18 mouse cellular contexts compared by ENCODE assay signal in genomic region chr9:71162131-71162857, GRCm38 (mm10). TPM values are rescaled to one million over a fixed set of nuclear protein-coding genes. Genes with fewer than 3 reads are reported as not detected.
DNase-seq lines count a peak whose midpoint lies in the region; ATAC-seq and TF ChIP-seq lines count a peak whose summit lies in the region.
"Had no signal": no experiment of that assay in that cellular context is flagged by ENCODE, and none has a peak within 500 bp of the region (broad histone marks: within the 10 kb centered on the region; RNA-seq: fewer than 3 reads in every experiment).

No protein-coding gene starts in this region.

- peaks cover 35% of the 10 kb centered on the region for H3K4me1 ChIP-seq in liver, adult 2 months (ENCODE audit: control insufficient read depth, insufficient read depth, low read length)
- peaks cover 34 to 60% of the 10 kb centered on the region in 2 experiments for H3K4me1 ChIP-seq in MEL (ENCODE audit: control insufficient read depth in 1 of 2, insufficient read depth in 2 of 2, low read length in 2 of 2)
- H3K4me1 ChIP-seq in liver, embryonic 12.5 days, result peaks cover 99% of the 10 kb centered on the region
- H3K4me1 ChIP-seq in hindbrain, embryonic 14.5 days (replicated peaks; ENCODE audit: control insufficient read depth, insufficient read depth, low read length), result no peaks in the 10 kb centered on the region
- H3K4me1 ChIP-seq: hindbrain, embryonic 10.5 days had no signal

- peak overlapping the region; percentile 59 for H3K4me3 ChIP-seq in liver, adult 2 months (ENCODE audit: insufficient read depth, low read depth, low read length)
- peak overlapping the region; percentile 70 to 74 for H3K4me3 ChIP-seq in MEL (ENCODE audit: control insufficient read depth in 1 of 2, insufficient read depth in 1 of 2, low read depth in 2 of 2, low read length in 2 of 2)
- H3K4me3 ChIP-seq in liver, embryonic 12.5 days, result peak overlapping the region; percentile 45
- no peak overlapping the region for H3K4me3 ChIP-seq in hindbrain, embryonic 14.5 days (replicated peaks; ENCODE audit: low read length)
- H3K4me3 ChIP-seq: hindbrain, embryonic 10.5 days; lung, embryonic 15.5 days had no signal

- peaks cover 7% of the 10 kb centered on the region; the same call in 1 of the 2 replicates for H3K79me2 ChIP-seq in liver, adult 2 months (ENCODE audit: control insufficient read depth, insufficient read depth, low read length)
- peaks cover 24% of the 10 kb centered on the region for H3K79me2 ChIP-seq in MEL (ENCODE audit: control insufficient read depth, insufficient read depth, low read length, poor library complexity)

- TF ChIP-seq EP300 in MEL (IDR thresholded peaks at IDR 0.05; ENCODE audit: low read depth in 1 of 2, low read length in 2 of 2), result peak; percentile 47 to 68; a peak in 3 of 4 replicates

- H3K27ac ChIP-seq in liver, adult 2 months (replicated peaks; ENCODE audit: insufficient read depth, low read depth, low read length), result peak overlapping the region; percentile 92
- H3K27ac ChIP-seq in MEL (ENCODE audit: control insufficient read depth, low read depth, low read length), result peak overlapping the region; percentile 99
- peak overlapping the region; percentile 98 for H3K27ac ChIP-seq in liver, embryonic 12.5 days
- no peak overlapping the region for H3K27ac ChIP-seq in hindbrain, embryonic 14.5 days
- H3K27ac ChIP-seq: hindbrain, embryonic 10.5 days; lung, embryonic 15.5 days had no signal

- TF ChIP-seq CTCF in liver, adult 2 months (IDR thresholded peaks at IDR 0.05; ENCODE audit: low read depth, low read length), result no peak
- TF ChIP-seq CTCF in MEL (IDR thresholded peaks at IDR 0.05 in 2 of 3, conservative IDR thresholded peaks at IDR 0.05 in 1 of 3; ENCODE audit: control insufficient read depth in 1 of 3, insufficient read depth in 1 of 3, low read depth in 2 of 3, low read length in 3 of 3, poor library complexity in 1 of 3, severe bottlenecking in 1 of 3), result no peak

- 24% methylated on average over 8 of the region's 8 CpGs for WGBS in liver, adult 2 months
- WGBS in liver, embryonic 12.5 days (ENCODE audit: insufficient replicate concordance), result 36% methylated on average over 8 of the region's 8 CpGs
- 93% methylated on average over 8 of the region's 8 CpGs for WGBS in hindbrain, embryonic 14.5 days

- H3K27me3 ChIP-seq in liver, adult 2 months (ENCODE audit: control insufficient read depth, insufficient read depth, low read length), result no peaks in the 10 kb centered on the region
- H3K27me3 ChIP-seq in MEL (ENCODE audit: control insufficient read depth in 1 of 2, insufficient read depth in 2 of 2, low read length in 2 of 2), result no peaks in the 10 kb centered on the region
- no peaks in the 10 kb centered on the region for H3K27me3 ChIP-seq in liver, embryonic 12.5 days (replicated peaks)
- no peaks in the 10 kb centered on the region for H3K27me3 ChIP-seq in hindbrain, embryonic 14.5 days (ENCODE audit: control insufficient read depth, insufficient read depth, low read length)
- H3K27me3 ChIP-seq: lung, embryonic 15.5 days had no signal

- DNase-seq in liver, adult 2 months (ENCODE audit: extremely low read depth, low read depth, low spot score), result peak; percentile 66
- DNase-seq in liver, result no peak
- peak; percentile 71 for DNase-seq in MEL (ENCODE audit: low read depth, low spot score)
- no peak for DNase-seq in yolk sac, embryonic 10.5 days (ENCODE audit: low spot score)
- DNase-seq in ovary, postnatal 14 days (ENCODE audit: low spot score), result no peak
- DNase-seq in hindbrain, embryonic 14.5 days (ENCODE audit: low spot score), result no peak
- DNase-seq: cerebellum, adult 9-11 months; gastrocnemius, postnatal 25 days; kidney, adult 8-10 months; kidney, postnatal 14 days; right cerebral cortex, adult 18-20 months; thymus, adult 18-20 months had no signal

- no peaks in the 10 kb centered on the region for H3K9me3 ChIP-seq in MEL (replicated peaks; ENCODE audit: insufficient read depth, low read length)
- H3K9me3 ChIP-seq in liver, embryonic 12.5 days (replicated peaks), result no peaks in the 10 kb centered on the region
- no peaks in the 10 kb centered on the region for H3K9me3 ChIP-seq in hindbrain, embryonic 14.5 days (ENCODE audit: control insufficient read depth, low read length)
- H3K9me3 ChIP-seq: hindbrain, embryonic 10.5 days; lung, embryonic 15.5 days had no signal

- H3K9ac ChIP-seq in liver, adult 2 months (ENCODE audit: low read depth, low read length), result peak overlapping the region; percentile 80
- peak overlapping the region; percentile 91 for H3K9ac ChIP-seq in MEL (ENCODE audit: control insufficient read depth, low read depth, low read length, poor library complexity, severe bottlenecking)
- peak overlapping the region; percentile 71 for H3K9ac ChIP-seq in liver, embryonic 12.5 days
- no peak overlapping the region for H3K9ac ChIP-seq in hindbrain, embryonic 14.5 days
- H3K9ac ChIP-seq: lung, embryonic 15.5 days had no signal

- no peak for ATAC-seq in liver, embryonic 12.5 days
- ATAC-seq in megakaryocyte, adult 5-6 weeks (ENCODE audit: poor library complexity, severe bottlenecking), result peak; percentile 51
- no peak for ATAC-seq in hindbrain, embryonic 14.5 days (ENCODE audit: low FRiP score)
- ATAC-seq: forebrain, embryonic 14.5 days had no signal

- no peak for TF ChIP-seq RAD21 in MEL (IDR thresholded peaks at IDR 0.05; ENCODE audit: low read depth, low read length)

- no peak for TF ChIP-seq POLR2A in liver, adult 2 months (IDR thresholded peaks at IDR 0.05; ENCODE audit: extremely low read depth, insufficient read depth, low read length)
- no peak for TF ChIP-seq POLR2A in MEL (IDR thresholded peaks at IDR 0.05; ENCODE audit: control insufficient read depth in 1 of 2, insufficient read depth in 1 of 2, low read depth in 1 of 2, low read length in 2 of 2, poor library complexity in 1 of 2)

- peak overlapping the region; percentile 67 for H3K4me2 ChIP-seq in liver, embryonic 12.5 days
- no peak overlapping the region for H3K4me2 ChIP-seq in hindbrain, embryonic 14.5 days (replicated peaks)
- H3K4me2 ChIP-seq: lung, embryonic 15.5 days had no signal

- peaks cover 5% of the 10 kb centered on the region; the same call in 1 of the 2 replicates for H3K36me3 ChIP-seq in liver, adult 2 months (ENCODE audit: control insufficient read depth, insufficient read depth, low read length)
- H3K36me3 ChIP-seq in MEL (ENCODE audit: control insufficient read depth in 1 of 2, insufficient read depth in 2 of 2, low read length in 2 of 2), result peaks cover 0 to 59% of the 10 kb centered on the region in 2 experiments; a peak in 2 of 4 replicates
- H3K36me3 ChIP-seq in liver, embryonic 12.5 days, result no peaks in the 10 kb centered on the region
- H3K36me3 ChIP-seq in hindbrain, embryonic 14.5 days (replicated peaks; ENCODE audit: control insufficient read depth, insufficient read depth), result no peaks in the 10 kb centered on the region
- H3K36me3 ChIP-seq: hindbrain, embryonic 10.5 days; lung, embryonic 15.5 days had no signal

TF ChIP-seq in MEL, 35 proteins besides CTCF, POLR2A, EP300 and RAD21 (continues in another document):
- TF ChIP-seq MXI1 (IDR thresholded peaks at IDR 0.05; ENCODE audit: low read depth, low read length) (peak; percentile 37; the same call in 1 of the 2 replicates), ETS1 (IDR thresholded peaks at IDR 0.05; ENCODE audit: low read depth, low read length) (peak; percentile 74), MYC (IDR thresholded peaks at IDR 0.05; ENCODE audit: low read depth, low read length) (peak; percentile 21; the same call in 1 of the 2 replicates), GATA1 (IDR thresholded peaks at IDR 0.05; ENCODE audit: low read depth, low read length) (peak; percentile 13; the same call in 1 of the 2 replicates), JUND (IDR thresholded peaks at IDR 0.05; ENCODE audit: low read depth, low read length) (peak; percentile 49; the same call in 1 of the 2 replicates), POLR2AphosphoS2 (IDR thresholded peaks at IDR 0.05; ENCODE audit: low read length) (no peak; the same call in 1 of the 2 replicates), ZMIZ1 (IDR thresholded peaks at IDR 0.05; ENCODE audit: low read depth, low read length) (0 out of 2 replicates have a peak, but pooled peaks have one; percentile 14), POLR2AphosphoS5 (IDR thresholded peaks at IDR 0.05; ENCODE audit: borderline replicate concordance, low read depth, low read length) (no peak), SIN3A (IDR thresholded peaks at IDR 0.05; ENCODE audit: low read length) (peak; percentile 32), ZNF384 (IDR thresholded peaks at IDR 0.05; ENCODE audit: low read depth, low read length) (no peak), NELFE (IDR thresholded peaks at IDR 0.05; ENCODE audit: low read depth, low read length) (peak; percentile 16; the same call in 1 of the 2 replicates), GABPA (IDR thresholded peaks at IDR 0.05; ENCODE audit: low read depth, low read length) (no peak), MAX (IDR thresholded peaks at IDR 0.05; ENCODE audit: low read length) (no peak; the same call in 1 of the 2 replicates), CHD1 (IDR thresholded peaks at IDR 0.05; ENCODE audit: low read depth, low read length) (peak; percentile 73; the same call in 1 of the 2 replicates), E2F4 (IDR thresholded peaks at IDR 0.05; ENCODE audit: borderline replicate concordance, low read depth, low read length) (no peak), HCFC1 (IDR thresholded peaks at IDR 0.05; ENCODE audit: low read depth, low read length) (no peak)

RNA-seq across cellular contexts. Expression of gene Aqp9, which starts 6.2 kb away (rescaled TPM):
- 254 and 300 TPM in 2 replicates for total RNA-seq in liver, adult 2 months (2014; rRNA removed)
- 110 and 114 TPM in 2 replicates for polyA plus RNA-seq in liver, adult 2 months (2012; rRNA removed)
- 64.8 and 74.3 TPM in 2 replicates for total RNA-seq in MEL (2012; rRNA removed)
- 10 to 100 TPM in 1 of 2 experiments, not detected in 1; 76.1 TPM for polyA plus RNA-seq in MEL (2012; ENCODE audit: insufficient read depth in 1 of 2, insufficient read length in 2 of 2, low read depth in 1 of 2, low replicate concordance in 2 of 2, missing spikeins in 1 of 2)
- 10.1 and 10.3 TPM in 2 replicates for polyA plus RNA-seq in liver, embryonic 12.5 days (2016; fragmentation: Nextera tagmentation; extraction: Ambion mirVana)
- 12.4 and 15.5 TPM in 2 replicates for total RNA-seq in megakaryocyte, adult 5-6 weeks (2015)
- 13.0 and 16.7 TPM in 2 replicates for total RNA-seq in megakaryocyte, adult 5-6 weeks (2017)
- polyA plus RNA-seq in hindbrain, embryonic 14.5 days (2014; fragmentation: Nextera tagmentation; extraction: Ambion mirVana), result 0.31 and 0.34 TPM in 2 replicates
- polyA plus RNA-seq: limb, embryonic 11.5 days had no signal

RNA-seq across cellular contexts. Expression of gene Aldh1a2, which starts 53.3 kb away (rescaled TPM):
- 0.34 and 0.46 TPM in 2 replicates for total RNA-seq in liver, adult 2 months (2014; rRNA removed)
- 0.09 and 0.16 TPM in 2 replicates for polyA plus RNA-seq in liver, adult 2 months (2012; rRNA removed)
- not detected in 2 replicates for total RNA-seq in MEL (2012; rRNA removed)
- polyA plus RNA-seq in MEL (2012; ENCODE audit: insufficient read depth in 1 of 2, insufficient read length in 2 of 2, low read depth in 1 of 2, low replicate concordance in 2 of 2, missing spikeins in 1 of 2), result not detected
- polyA plus RNA-seq in liver, embryonic 12.5 days (2016; fragmentation: Nextera tagmentation; extraction: Ambion mirVana), result 6.2 and 6.7 TPM in 2 replicates
- total RNA-seq in megakaryocyte, adult 5-6 weeks (2015), result 0.11 TPM in 1 of 2 replicates, not detected in the other
- total RNA-seq in megakaryocyte, adult 5-6 weeks (2017), result 0.08 and 0.11 TPM in 2 replicates
- 45.0 and 52.8 TPM in 2 replicates for polyA plus RNA-seq in hindbrain, embryonic 14.5 days (2014; fragmentation: Nextera tagmentation; extraction: Ambion mirVana)

Comparison
In these comparisons a context has a peak if more than half of its experiments do, and no peak if none do; other contexts are left out.
1. DNase-seq: peak in liver, adult 2 months (single experiment) and MEL (single experiment); none in liver (single experiment), yolk sac, embryonic 10.5 days (single experiment), ovary, postnatal 14 days (single experiment) and hindbrain, embryonic 14.5 days (single experiment).